Mouse (Mus musculus) cerebellum, postnatal 10 days (tissue): Measurements from ENCODE around the gene Esyt2.

Experiments used
- DNase-seq, 2 experiments: peaks; one replicate each; pipeline ENCODE4 v3.0.0; 2021; ENCODE audit warnings: mixed read lengths in 2 of 2

The Esyt2 gene

GRCm38 (mm10) chr12:116281427-116282281 lies 658 bp downstream of the Esyt2 start:
- DNase-seq = peak; percentile 47 to 58

- DNase-seq = no peak
Observed at GRCm38 (mm10) chr12:116282856-116283255, 1.9 kb downstream of the Esyt2 start.

GRCm38 (mm10) chr12:116283511-116283910 lies 2.5 kb downstream of the Esyt2 start:
- DNase-seq = no peak

- no peak for DNase-seq
Observed at GRCm38 (mm10) chr12:116293185-116293584, 12.2 kb downstream of the Esyt2 start.

GRCm38 (mm10) chr12:116293599-116294292 lies 12.8 kb downstream of the Esyt2 start:
- no peak for DNase-seq

- DNase-seq = no peak
Observed at GRCm38 (mm10) chr12:116299906-116300305, 18.9 kb downstream of the Esyt2 start.

- no peak for DNase-seq
Observed at GRCm38 (mm10) chr12:116302181-116302580, 21.2 kb downstream of the Esyt2 start.

GRCm38 (mm10) chr12:116306042-116306441 lies 25.0 kb downstream of the Esyt2 start:
- DNase-seq = no peak

GRCm38 (mm10) chr12:116307870-116308269 lies 26.9 kb downstream of the Esyt2 start:
- no peak for DNase-seq

- DNase-seq = no peak
Observed at GRCm38 (mm10) chr12:116308612-116309011, 27.6 kb downstream of the Esyt2 start.

GRCm38 (mm10) chr12:116313816-116314215 lies 32.8 kb downstream of the Esyt2 start:
- DNase-seq = no peak

GRCm38 (mm10) chr12:116315498-116315897 lies 34.5 kb downstream of the Esyt2 start:
- no peak for DNase-seq

GRCm38 (mm10) chr12:116317818-116318217 lies 36.8 kb downstream of the Esyt2 start:
- no peak for DNase-seq

GRCm38 (mm10) chr12:116325545-116325944 lies 44.5 kb downstream of the Esyt2 start:
- DNase-seq = peak in 1 of 2 experiments; percentile 9

GRCm38 (mm10) chr12:116326159-116326558 lies 45.2 kb downstream of the Esyt2 start:
- DNase-seq = no peak

- no peak for DNase-seq
Observed at GRCm38 (mm10) chr12:116334253-116334652, 53.3 kb downstream of the Esyt2 start.

GRCm38 (mm10) chr12:116340160-116340559 lies 59.2 kb downstream of the Esyt2 start:
- no peak for DNase-seq

GRCm38 (mm10) chr12:116348755-116349286 lies 67.8 kb downstream of the Esyt2 start:
- no peak for DNase-seq

- DNase-seq = no peak
Observed at GRCm38 (mm10) chr12:116349376-116349775, 68.4 kb downstream of the Esyt2 start.

GRCm38 (mm10) chr12:116351022-116351421 lies 70.0 kb downstream of the Esyt2 start:
- no peak for DNase-seq

- peak; percentile 5 for DNase-seq
Observed at GRCm38 (mm10) chr12:116352404-116352803, 71.4 kb downstream of the Esyt2 start.

GRCm38 (mm10) chr12:116354694-116355093 lies 73.7 kb downstream of the Esyt2 start:
- DNase-seq = no peak

- no peak for DNase-seq
Observed at GRCm38 (mm10) chr12:116362091-116362490, 81.1 kb downstream of the Esyt2 start.

- DNase-seq = no peak
Observed at GRCm38 (mm10) chr12:116366900-116367299, 85.9 kb downstream of the Esyt2 start.
